Mouse (Mus musculus) neural tube, postnatal 0 days (tissue): Measurements from ENCODE around the gene H1f0. TPM values are rescaled to one million over a fixed set of nuclear protein-coding genes. Genes with fewer than 3 reads are reported as not detected.

ENCODE experiments used
- microRNA-seq: library from miRNA; unstranded; fragments of <30 nt; microRNA quantifications from one replicate; pipeline ENCODE4, GENCODE M21; 2016
- polyA plus RNA-seq: library from polyadenylated mRNA; unstranded; fragments of >200 nt; fragmentation: Nextera tagmentation; extraction: Ambion mirVana; gene quantifications from 2 replicates; pipeline ENCODE4 v1.2.1, GENCODE M21; 2015

Gene H1f0
- 148 and 161 TPM in 2 replicates for polyA plus RNA-seq

GRCm38 (mm10) chr15:79028237-79028738 is at the start of gene H1f0:
Gene H1f0 (plus strand): TSS chr15:79028450.

GRCm38 (mm10) chr15:79041585-79041984 is 13.3 kb downstream of the H1f0 start, which contains the start of gene Galr3:
Gene Galr3 (plus strand): TSS chr15:79041885.

GRCm38 (mm10) chr15:79062376-79063159 is 34.3 kb downstream of the H1f0 start, which contains the start of gene Ankrd54:
Gene Ankrd54 (minus strand): TSS chr15:79062893.

GRCm38 (mm10) chr15:79074913-79075532 is 46.8 kb downstream of the H1f0 start, which contains the start of gene Eif3l:
Gene Eif3l (plus strand): TSS chr15:79075179.

Small RNA genes within 50 kb of the gene (microRNA-seq; reads per million reads assigned to microRNA genes)
- gene Mir6956: not detected

Other genes with a start within 250 kb of the H1f0 start
- 2.6 and 3.0 TPM in 2 replicates for gene Card10, start 225.4 kb upstream of the H1f0 start, polyA plus RNA-seq
- 16.6 and 17.0 TPM in 2 replicates for gene Cdc42ep1, start 185.8 kb upstream of the H1f0 start, polyA plus RNA-seq
- 0.28 TPM in 1 of 2 replicates, not detected in the other for gene Lgals2, start 172.9 kb upstream of the H1f0 start, polyA plus RNA-seq
- 36.0 and 39.3 TPM in 2 replicates for gene Gga1, start 151.3 kb upstream of the H1f0 start, polyA plus RNA-seq
- not detected in 2 replicates for gene Gm49510, start 128.8 kb upstream of the H1f0 start, polyA plus RNA-seq
- gene Sh3bp1, start 128.7 kb upstream of the H1f0 start, polyA plus RNA-seq: 3.8 and 4.8 TPM in 2 replicates
- gene Pdxp, start 114.5 kb upstream of the H1f0 start, polyA plus RNA-seq: 117 and 118 TPM in 2 replicates
- 224 and 275 TPM in 2 replicates for gene Lgals1, start 101.7 kb upstream of the H1f0 start, polyA plus RNA-seq
- 55.4 and 55.8 TPM in 2 replicates for gene Nol12, start 93.5 kb upstream of the H1f0 start, polyA plus RNA-seq
- 21.8 and 27.3 TPM in 2 replicates for gene Triobp, start 80.7 kb upstream of the H1f0 start, polyA plus RNA-seq
- 0.26 TPM in 1 of 2 replicates, not detected in the other for gene Galr3, start 13.4 kb downstream of the H1f0 start, polyA plus RNA-seq
- 41.6 and 44.2 TPM in 2 replicates for gene Ankrd54, start 34.4 kb downstream of the H1f0 start, polyA plus RNA-seq
- 151 and 153 TPM in 2 replicates for gene Eif3l, start 46.7 kb downstream of the H1f0 start, polyA plus RNA-seq
- gene Micall1, start 80.4 kb downstream of the H1f0 start, polyA plus RNA-seq: 10.2 and 12.5 TPM in 2 replicates
- gene Polr2f, start 112.6 kb downstream of the H1f0 start, polyA plus RNA-seq: 322 and 359 TPM in 2 replicates
- 15.8 and 18.5 TPM in 2 replicates for gene 1700088E04Rik, start 112.8 kb downstream of the H1f0 start, polyA plus RNA-seq
- gene Sox10, start 136.8 kb downstream of the H1f0 start, polyA plus RNA-seq: 28.5 and 31.4 TPM in 2 replicates
- 68.4 and 81.9 TPM in 2 replicates for gene Pick1, start 200.7 kb downstream of the H1f0 start, polyA plus RNA-seq
- 1.1 and 1.3 TPM in 2 replicates for gene Gm49486, start 200.9 kb downstream of the H1f0 start, polyA plus RNA-seq
- gene Slc16a8, start 226.3 kb downstream of the H1f0 start, polyA plus RNA-seq: 0.39 and 0.43 TPM in 2 replicates